Mouse (Mus musculus) G1E (cell line): ENCODE data around the gene Specc1. TPM values are rescaled to one million over a fixed set of nuclear protein-coding genes. Genes with fewer than 3 reads are reported as not detected.

Source experiments
- ATAC-seq: 2 replicates; pipeline ENCODE4 v1.8.0; 2016; ENCODE audit warnings: mild to moderate bottlenecking; ENCODE audit not compliant: insufficient number of reproducible peaks, poor library complexity, low FRiP score, severe bottlenecking; ENCODE audit errors: extremely low read depth
- DNase-seq: peaks from one replicate; pipeline ENCODE4 v3.0.0; 2012; ENCODE audit warnings: low spot score
- H3K27me3 ChIP-seq: 2 replicates; pipeline ENCODE4 v1.6.1; 2012; ENCODE audit warnings: mild to moderate bottlenecking, low read length, inconsistent platforms; ENCODE audit not compliant: insufficient read depth
- H3K36me3 ChIP-seq: replicated peaks from 2 replicates; pipeline ENCODE3; 2012; ENCODE audit warnings: mild to moderate bottlenecking, inconsistent platforms
- H3K4me1 ChIP-seq: 2 replicates; pipeline ENCODE4 v1.6.1; 2012; ENCODE audit warnings: low read depth, low read length, inconsistent platforms, mixed read lengths; ENCODE audit not compliant: insufficient read depth
- H3K4me3 ChIP-seq: 2 replicates; pipeline ENCODE4 v1.5.1; 2012; ENCODE audit warnings: low read depth, mild to moderate bottlenecking, inconsistent platforms, low read length, moderate library complexity, mixed read lengths
- H3K9me3 ChIP-seq: replicated peaks from 2 replicates; pipeline ENCODE4 v1.6.1; 2012; ENCODE audit warnings: inconsistent platforms
- CTCF ChIP-seq: IDR thresholded peaks from 2 replicates; pipeline ENCODE4 v1.5.1; 2012; ENCODE audit warnings: low read depth, low read length, inconsistent platforms, mixed read lengths
- GATA1 ChIP-seq: IDR thresholded peaks from 2 replicates; pipeline ENCODE4 v1.6.1; 2012; ENCODE audit warnings: borderline replicate concordance, low read length, inconsistent platforms, mixed read lengths
- GATA2 ChIP-seq: IDR thresholded peaks from 2 replicates; pipeline ENCODE4 v1.6.1; 2012; ENCODE audit warnings: low read depth, low read length, inconsistent platforms, borderline replicate concordance
- POLR2AphosphoS5 ChIP-seq: IDR thresholded peaks from 2 replicates; pipeline ENCODE4 v1.6.1; 2012; ENCODE audit warnings: low read depth, low read length, inconsistent platforms; ENCODE audit not compliant: insufficient replicate concordance
- TAL1 ChIP-seq: conservative IDR thresholded peaks from 2 replicates; pipeline ENCODE4 v1.6.1; 2012; ENCODE audit warnings: low read depth, low read length, inconsistent platforms, mixed read lengths
- polyA plus RNA-seq: library from polyadenylated mRNA; stranded (reverse); fragments of >175 nt; gene quantifications from 2 replicates; pipeline ENCODE4 v1.2.3, GENCODE M21; 2012
- total RNA-seq, 2 experiments: library from RNA; stranded (forward) in 1 of 2; stranded (reverse) in 1 of 2; fragments of 200-1000 nt in 1 of 2; fragments of >200 nt in 1 of 2; fragmentation: Nextera tagmentation in 1 of 2; gene quantifications; 2 replicates each; pipeline ENCODE4 v1.2.3; 2014 to 2017

The Specc1 gene
- total and polyA plus RNA-seq, 3 experiments, result 2.4 to 76.6 (median 12.1) TPM

- ATAC-seq (no peak), DNase-seq (no peak)
- H3K4me1 ChIP-seq, result peaks cover 29% of the 10 kb centered on the region
- no peak overlapping the region; the same call in 1 of the 2 replicates for H3K4me3 ChIP-seq
- H3K27me3 ChIP-seq, result no peaks in the 10 kb centered on the region
- peaks cover 23% of the 10 kb centered on the region for H3K36me3 ChIP-seq
- no peak for TF ChIP-seq GATA2
- no peak for TF ChIP-seq CTCF
- TF ChIP-seq GATA1, result no peak
- no peak for TF ChIP-seq TAL1
- TF ChIP-seq POLR2AphosphoS5, result no peak
- no peaks in the 10 kb centered on the region for H3K9me3 ChIP-seq
Observed at GRCm38 (mm10) chr11:62131601-62132000, 175.0 kb downstream of the Specc1 start.

DNA sequence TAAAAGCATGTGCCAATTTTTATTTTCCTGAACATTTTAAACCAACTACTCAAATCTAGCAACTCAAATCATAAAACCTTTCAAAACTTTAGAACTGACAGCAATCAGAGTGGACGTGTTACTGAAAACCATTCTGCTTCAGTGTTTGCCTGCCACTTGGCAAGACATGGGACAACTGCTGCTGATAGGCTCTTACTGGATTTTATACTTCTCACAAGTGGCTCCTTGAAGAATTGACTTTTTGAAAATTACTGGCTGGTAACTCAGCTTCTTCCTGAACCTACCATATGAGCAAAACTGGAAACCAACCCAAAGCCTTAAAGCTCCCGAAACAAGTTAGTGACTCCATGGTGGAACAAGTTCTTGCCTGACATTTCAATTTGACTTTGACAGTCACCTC is 177.6 kb downstream of the Specc1 start:
- no peak for ATAC-seq
- TF ChIP-seq GATA2 (no peak), GATA1 (no peak), POLR2AphosphoS5 (no peak), TAL1 (no peak), CTCF (no peak)
- Histone ChIP-seq H3K36me3 (peaks cover 17% of the 10 kb centered on the region), H3K4me3 (no peak overlapping the region), H3K27me3 (no peaks in the 10 kb centered on the region), H3K9me3 (no peaks in the 10 kb centered on the region), H3K4me1 (peaks cover 30% of the 10 kb centered on the region)
- no peak for DNase-seq

DNA sequence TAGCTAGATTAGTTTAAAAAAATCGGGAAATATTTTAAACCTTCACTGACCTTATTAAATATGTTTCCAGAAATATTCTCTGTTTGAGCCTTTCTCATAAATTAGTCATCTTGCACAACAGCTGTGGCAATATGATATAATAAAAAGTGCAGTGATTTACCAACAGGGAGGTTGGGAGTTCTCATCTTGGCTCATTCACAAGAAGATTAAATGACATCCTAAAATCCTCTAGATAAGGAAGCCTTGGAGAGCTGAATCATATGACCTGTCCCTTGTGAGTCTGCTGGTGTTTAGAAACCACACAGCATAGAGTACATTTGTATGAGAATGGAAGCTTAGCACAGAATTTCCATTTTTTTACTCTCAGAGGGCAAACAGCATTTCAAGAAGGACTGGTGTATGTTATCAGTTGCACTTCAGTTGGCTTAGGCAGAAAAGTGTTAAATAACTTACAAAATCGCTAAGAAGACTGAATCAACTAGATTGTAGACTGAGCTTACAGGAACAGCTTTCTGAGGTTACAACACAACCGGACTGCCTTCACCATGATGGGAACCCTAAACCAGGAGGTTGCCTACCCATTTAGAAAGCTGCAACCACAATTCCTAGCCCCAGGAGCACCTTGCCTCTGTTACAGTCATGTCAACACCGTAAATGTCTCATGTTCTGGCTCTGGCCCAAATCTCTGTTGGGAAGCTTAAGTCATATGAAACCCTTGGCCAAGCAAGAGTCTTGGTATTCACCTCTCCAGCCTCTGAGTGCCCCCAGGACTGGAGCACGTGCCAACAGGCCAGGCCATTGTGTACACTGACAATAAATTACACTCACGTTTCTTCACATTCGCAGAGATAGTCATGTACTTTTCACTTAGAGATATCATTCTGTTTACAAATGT is 188.9 kb downstream of the Specc1 start:
- TF ChIP-seq CTCF (no peak), TAL1 (no peak), GATA1 (no peak), GATA2 (no peak), POLR2AphosphoS5 (no peak)
- H3K27me3 ChIP-seq, result no peaks in the 10 kb centered on the region
- H3K4me1 ChIP-seq, result peaks cover 62% of the 10 kb centered on the region
- H3K4me3 ChIP-seq, result no peak overlapping the region
- peaks cover 4% of the 10 kb centered on the region for H3K36me3 ChIP-seq
- DNase-seq, result no peak
- no peak for ATAC-seq
- no peaks in the 10 kb centered on the region for H3K9me3 ChIP-seq

- no peaks in the 10 kb centered on the region for H3K27me3 ChIP-seq
- DNase-seq (no peak), ATAC-seq (no peak)
- peaks cover 7% of the 10 kb centered on the region for H3K36me3 ChIP-seq
- TF ChIP-seq POLR2AphosphoS5 (no peak), GATA1 (no peak), GATA2 (no peak), TAL1 (no peak), CTCF (no peak)
- no peak overlapping the region for H3K4me3 ChIP-seq
- no peaks in the 10 kb centered on the region for H3K9me3 ChIP-seq
- peaks cover 64% of the 10 kb centered on the region for H3K4me1 ChIP-seq
Observed at GRCm38 (mm10) chr11:62146661-62147060, 190.1 kb downstream of the Specc1 start.

DNA sequence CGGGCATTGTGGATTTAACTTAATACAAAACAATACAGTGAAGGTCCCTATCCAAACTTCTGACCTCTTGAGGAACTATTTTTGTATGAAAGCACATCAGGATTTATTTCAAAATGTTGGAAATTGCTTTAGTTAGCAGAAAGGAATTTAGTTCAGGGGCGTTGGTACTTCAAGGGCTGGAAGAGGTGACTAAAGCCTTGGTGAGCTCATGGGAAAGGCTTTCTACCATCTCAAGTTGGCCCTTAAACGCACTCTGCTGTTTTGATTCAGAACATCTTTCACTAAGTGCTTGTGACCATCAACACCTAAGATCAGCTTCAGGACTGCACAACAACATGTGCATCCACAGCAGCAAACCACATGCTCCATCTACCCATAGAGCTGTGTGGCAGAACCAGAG is 191.5 kb downstream of the Specc1 start:
- TF ChIP-seq GATA2 (no peak), POLR2AphosphoS5 (no peak), CTCF (no peak), GATA1 (no peak), TAL1 (no peak)
- H3K4me1 ChIP-seq, result peaks cover 73% of the 10 kb centered on the region
- H3K36me3 ChIP-seq, result peaks cover 13% of the 10 kb centered on the region
- no peaks in the 10 kb centered on the region for H3K27me3 ChIP-seq
- DNase-seq (no peak), ATAC-seq (no peak)
- no peaks in the 10 kb centered on the region for H3K9me3 ChIP-seq
- no peak overlapping the region; the same call in 1 of the 2 replicates for H3K4me3 ChIP-seq

DNA sequence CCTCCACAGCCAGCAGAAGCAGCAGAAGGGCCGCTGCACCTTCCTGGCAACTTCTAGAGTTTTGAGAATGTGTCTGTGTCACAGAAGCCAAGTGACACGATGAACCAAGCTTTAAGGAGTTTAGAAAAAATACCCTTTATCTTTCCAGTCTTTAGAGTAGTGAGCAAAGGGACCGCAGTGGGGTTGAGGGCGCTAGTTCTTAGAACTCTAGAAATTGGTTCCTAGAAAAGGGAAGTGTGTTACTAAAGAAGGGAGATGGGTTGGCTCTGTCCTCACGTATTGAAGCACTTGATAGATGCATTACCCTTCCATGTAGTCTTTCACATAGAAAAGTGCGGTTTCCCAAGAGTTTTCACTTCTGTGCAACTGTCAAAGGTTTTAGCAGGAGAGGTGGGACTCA is 191.9 kb downstream of the Specc1 start:
- Histone ChIP-seq H3K27me3 (no peaks in the 10 kb centered on the region), H3K9me3 (no peaks in the 10 kb centered on the region), H3K4me1 (peaks cover 70% of the 10 kb centered on the region), H3K36me3 (peaks cover 15% of the 10 kb centered on the region), H3K4me3 (no peak overlapping the region; the same call in 1 of the 2 replicates)
- ATAC-seq (peak; percentile 86), DNase-seq (peak; percentile 53)
- 0 out of 2 replicates have a peak, but pooled peaks have one; percentile 19 for TF ChIP-seq TAL1
- no peak for TF ChIP-seq CTCF

DNA sequence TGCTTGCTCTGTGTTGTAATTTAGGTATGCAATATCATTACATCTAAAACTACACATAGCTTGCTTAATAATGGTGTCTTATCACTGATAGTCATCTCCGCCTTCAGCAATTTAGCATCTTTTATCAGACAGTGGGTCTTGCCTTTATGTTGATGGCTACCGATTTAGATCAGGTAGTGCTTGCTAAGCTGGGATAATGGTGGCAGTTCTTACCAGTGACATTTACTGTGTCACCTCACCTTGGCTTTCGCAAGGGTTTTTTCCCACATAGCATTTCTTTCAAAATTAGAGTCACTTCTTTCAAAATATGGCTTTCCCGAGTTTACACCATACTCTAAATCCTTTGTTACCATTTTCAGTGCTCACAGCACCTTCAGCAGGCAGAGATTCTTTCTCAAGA is 196.5 kb downstream of the Specc1 start:
- TF ChIP-seq POLR2AphosphoS5 (no peak), GATA1 (no peak), TAL1 (no peak), CTCF (no peak)
- H3K9me3 ChIP-seq, result no peaks in the 10 kb centered on the region
- H3K27me3 ChIP-seq, result no peaks in the 10 kb centered on the region
- H3K4me1 ChIP-seq, result peaks cover 51% of the 10 kb centered on the region
- DNase-seq, result no peak
- H3K4me3 ChIP-seq, result no peak overlapping the region
- peaks cover 22% of the 10 kb centered on the region for H3K36me3 ChIP-seq
- no peak for ATAC-seq
